Mouse (Mus musculus) heart, embryonic 13.5 days (tissue): ENCODE measurements around the gene Thrap3. TPM values are rescaled to one million over a fixed set of nuclear protein-coding genes. Genes with fewer than 3 reads are reported as not detected.

Experiments used
- ATAC-seq: fragments of 200-750 bp; cut with Nextera tagmentation; 2 replicates; pipeline ENCODE4 v1.8.0; 2017; ENCODE audit warnings: moderate TSS enrichment; ENCODE audit not compliant: insufficient number of reproducible peaks, low FRiP score, low TSS enrichment; ENCODE audit errors: extremely low read depth
- H3K27ac ChIP-seq: fragments of 300-500 bp; sonication (generic); replicated peaks from 2 replicates; pipeline ENCODE4 v1.5.1; 2015; ENCODE audit warnings: moderate library complexity, mild to moderate bottlenecking, inconsistent platforms
- H3K27me3 ChIP-seq: fragments of 300-500 bp; sonication (generic); replicated peaks from 2 replicates; pipeline ENCODE4 v1.6.1; 2015; ENCODE audit warnings: mild to moderate bottlenecking, inconsistent platforms
- H3K36me3 ChIP-seq: fragments of 300-500 bp; sonication (generic); 2 replicates; pipeline ENCODE4 v1.6.1; 2015; ENCODE audit warnings: mild to moderate bottlenecking, inconsistent platforms
- H3K4me1 ChIP-seq: fragments of 300-500 bp; sonication (generic); 2 replicates; pipeline ENCODE4 v1.6.1; 2015; ENCODE audit warnings: inconsistent platforms
- H3K4me2 ChIP-seq: fragments of 300-500 bp; sonication (generic); 2 replicates; pipeline ENCODE4 v1.6.1; 2015; ENCODE audit warnings: inconsistent platforms, mild to moderate bottlenecking, moderate library complexity
- H3K4me3 ChIP-seq: fragments of 300-500 bp; sonication (generic); 2 replicates; pipeline ENCODE4 v1.5.1; 2015; ENCODE audit warnings: moderate library complexity, mild to moderate bottlenecking, inconsistent platforms
- H3K9ac ChIP-seq: fragments of 300-500 bp; sonication (generic); 2 replicates; pipeline ENCODE4 v1.6.1; 2015; ENCODE audit warnings: inconsistent platforms, mild to moderate bottlenecking, moderate library complexity
- H3K9me3 ChIP-seq: fragments of 300-500 bp; sonication (generic); 2 replicates; pipeline ENCODE4 v1.6.1; 2016; ENCODE audit warnings: inconsistent platforms
- WGBS: fragments of 180-500 bp; shearing (Covaris S2); methylation state at CpG from one replicate; pipeline ENCODE4 v1.1.7; 2015; ENCODE audit warnings: mixed read lengths; 5-methylcytosine and 5-hydroxymethylcytosine counted together
- polyA plus RNA-seq: library from polyadenylated mRNA; unstranded; fragments of >200 nt; fragmentation: Nextera tagmentation; extraction: Ambion mirVana; gene quantifications from 2 replicates; pipeline ENCODE4 v1.2.1, GENCODE M21; 2015

Thrap3 gene
- polyA plus RNA-seq, 1 experiment from 2014 or later: 134 TPM

DNA sequence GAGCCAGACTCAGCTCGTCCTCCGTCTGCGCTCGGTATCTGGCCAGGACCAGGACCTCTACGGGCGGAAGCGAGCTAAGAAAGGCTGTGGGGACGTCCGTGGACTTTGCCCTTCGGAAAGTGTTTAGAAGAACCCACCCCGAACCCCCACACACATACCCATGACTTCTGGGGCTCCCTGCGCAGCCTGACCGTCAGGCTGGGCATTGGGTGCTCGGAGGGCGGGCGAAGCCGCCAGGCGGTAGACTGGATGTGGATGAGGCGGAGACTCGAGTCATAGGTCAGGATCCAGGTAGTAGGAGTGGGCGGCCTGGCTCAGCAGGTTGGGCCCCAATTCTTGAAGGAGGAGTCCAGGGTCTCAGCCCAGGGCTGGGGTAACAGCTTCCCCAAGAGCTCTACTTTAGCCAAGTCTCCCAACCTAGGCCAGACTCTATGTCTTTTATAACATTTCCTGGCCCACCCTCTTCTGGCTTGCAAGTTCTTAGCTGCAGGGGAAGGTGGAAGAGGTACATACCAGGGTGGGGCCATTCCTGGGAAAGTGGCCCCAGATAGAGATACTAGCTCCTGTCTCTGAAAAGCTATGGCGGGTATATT lies 39.4 kb downstream of the Thrap3 start, which contains the start of gene Sh3d21:
Sh3d21 (minus strand) TSS at position 425 of the 593 bp plus-strand sequence.
- WGBS: 6% methylated on average over 22 of the region's 22 CpGs
- H3K4me2 ChIP-seq: peak within 1 kb of the TSS; percentile 100
- H3K9me3 ChIP-seq: no peaks in the 10 kb centered on the region
- H3K27me3 ChIP-seq: no peaks in the 10 kb centered on the region
- peak within 1 kb of the TSS; percentile 67 for H3K4me3 ChIP-seq
- H3K9ac ChIP-seq: peak within 1 kb of the TSS; percentile 95
- H3K27ac ChIP-seq: peak within 1 kb of the TSS; percentile 83
- peaks cover 33% of the 10 kb centered on the region for H3K36me3 ChIP-seq
- H3K4me1 ChIP-seq: peaks cover 33% of the 10 kb centered on the region
- no peak for ATAC-seq

GRCm38 (mm10) chr4:126162544-126163066 lies 40.0 kb downstream of the Thrap3 start:
- peak; percentile 75 for ATAC-seq
- Histone ChIP-seq H3K9me3 (no peaks in the 10 kb centered on the region), H3K27ac (peak overlapping the region; percentile 83), H3K27me3 (no peaks in the 10 kb centered on the region), H3K9ac (peak overlapping the region; percentile 95), H3K4me1 (peaks cover 33% of the 10 kb centered on the region), H3K4me2 (peak overlapping the region; percentile 100), H3K36me3 (peaks cover 28% of the 10 kb centered on the region), H3K4me3 (peak overlapping the region; percentile 67)
- WGBS: 2% methylated on average over 44 of the region's 44 CpGs

DNA sequence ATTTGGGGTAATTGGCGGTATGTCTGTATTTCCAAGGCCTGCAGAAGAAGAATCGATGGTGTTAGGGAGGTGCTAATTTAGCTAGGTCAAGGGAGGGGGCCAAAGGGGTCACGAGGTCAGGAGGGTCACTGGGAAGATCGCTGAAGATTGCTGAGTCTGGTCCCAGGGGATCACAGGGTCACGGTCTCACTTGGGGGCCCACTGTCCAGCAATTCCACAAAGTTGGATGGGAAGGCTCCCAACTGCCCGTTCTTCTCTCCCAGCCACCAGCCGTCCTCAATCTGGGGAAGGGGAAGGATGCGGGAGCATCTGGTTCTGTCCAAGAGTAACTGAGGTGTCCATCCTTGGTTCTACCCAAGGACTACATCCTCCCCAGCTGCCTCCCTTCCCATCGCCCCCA lies 40.6 kb downstream of the Thrap3 start:
- H3K27ac ChIP-seq: peak overlapping the region; percentile 83; the same call in 1 of the 2 replicates
- WGBS: 70% methylated on average over 9 of the region's 9 CpGs
- peak overlapping the region; percentile 100 for H3K4me2 ChIP-seq
- peaks cover 22% of the 10 kb centered on the region for H3K36me3 ChIP-seq
- no peaks in the 10 kb centered on the region for H3K27me3 ChIP-seq
- ATAC-seq: no peak; the same call in 1 of the 2 replicates
- no peaks in the 10 kb centered on the region for H3K9me3 ChIP-seq
- peak overlapping the region; percentile 67 for H3K4me3 ChIP-seq
- peaks cover 31% of the 10 kb centered on the region for H3K4me1 ChIP-seq
- H3K9ac ChIP-seq: peak overlapping the region; percentile 95

DNA sequence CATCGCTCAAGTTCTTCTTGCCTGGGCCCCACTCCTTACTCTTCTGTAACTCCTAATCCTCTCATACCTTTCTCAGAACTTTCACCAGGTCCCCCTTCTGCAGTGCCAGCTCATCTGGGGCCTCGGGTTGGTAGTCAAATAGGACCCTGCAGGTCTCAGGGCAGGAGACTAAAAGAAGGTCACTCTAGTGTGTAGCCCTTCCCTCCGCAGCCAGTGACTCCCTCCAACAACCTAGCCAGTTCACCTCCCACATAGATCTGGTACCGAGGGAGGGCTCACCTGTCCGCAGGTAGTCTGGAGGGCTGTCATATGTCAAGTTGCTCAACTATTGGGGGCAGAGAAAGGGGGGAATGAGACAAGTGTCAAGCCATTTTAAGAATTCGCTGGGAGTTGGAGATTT lies 41.1 kb downstream of the Thrap3 start:
- no peak overlapping the region for H3K9ac ChIP-seq
- H3K4me3 ChIP-seq: no peak overlapping the region
- H3K36me3 ChIP-seq: peaks cover 22% of the 10 kb centered on the region
- no peaks in the 10 kb centered on the region for H3K27me3 ChIP-seq
- H3K9me3 ChIP-seq: no peaks in the 10 kb centered on the region
- 87% methylated on average over 6 of the region's 6 CpGs for WGBS
- H3K4me2 ChIP-seq: no peak overlapping the region
- ATAC-seq: no peak
- peaks cover 26% of the 10 kb centered on the region for H3K4me1 ChIP-seq
- H3K27ac ChIP-seq: no peak overlapping the region

DNA sequence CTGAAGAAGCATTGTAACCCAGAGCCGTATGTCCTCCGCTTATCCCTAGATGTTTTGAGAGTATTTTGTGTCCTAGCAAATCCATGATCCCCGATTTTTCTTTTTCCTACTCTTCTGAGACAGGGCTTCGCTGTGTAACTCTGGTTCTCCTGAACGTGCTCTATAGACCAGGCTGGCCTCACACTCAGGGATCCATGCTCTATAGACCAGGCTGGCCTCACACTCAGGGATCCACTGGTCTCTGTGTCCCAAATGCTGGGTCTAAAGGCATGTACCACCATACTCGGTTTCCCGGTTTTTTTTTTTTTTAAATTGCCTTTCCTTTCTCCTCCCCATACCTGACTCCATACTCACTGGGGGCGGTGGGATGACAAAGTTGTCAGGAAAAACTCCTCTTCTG lies 41.6 kb downstream of the Thrap3 start:
- peaks cover 24% of the 10 kb centered on the region for H3K4me1 ChIP-seq
- no peak for ATAC-seq
- H3K36me3 ChIP-seq: peaks cover 18% of the 10 kb centered on the region
- no peak overlapping the region for H3K4me2 ChIP-seq
- H3K27me3 ChIP-seq: no peaks in the 10 kb centered on the region
- no peak overlapping the region for H3K27ac ChIP-seq
- no peak overlapping the region for H3K4me3 ChIP-seq
- H3K9me3 ChIP-seq: no peaks in the 10 kb centered on the region
- 90% methylated on average over 8 of the region's 8 CpGs for WGBS
- H3K9ac ChIP-seq: no peak overlapping the region

GRCm38 (mm10) chr4:126159455-126159854 lies 43.1 kb downstream of the Thrap3 start:
- Histone ChIP-seq H3K9ac (no peak overlapping the region), H3K27ac (no peak overlapping the region), H3K4me2 (no peak overlapping the region), H3K27me3 (no peaks in the 10 kb centered on the region), H3K36me3 (peaks cover 7% of the 10 kb centered on the region; the same call in 1 of the 2 replicates), H3K4me1 (peaks cover 37% of the 10 kb centered on the region), H3K4me3 (no peak overlapping the region), H3K9me3 (no peaks in the 10 kb centered on the region)
- 65% methylated on average over 8 of the region's 8 CpGs for WGBS
- ATAC-seq: no peak

GRCm38 (mm10) chr4:126157562-126157961 lies 45.0 kb downstream of the Thrap3 start:
- Histone ChIP-seq H3K27ac (no peak overlapping the region), H3K9me3 (no peaks in the 10 kb centered on the region), H3K9ac (no peak overlapping the region), H3K4me1 (peaks cover 26% of the 10 kb centered on the region), H3K36me3 (peaks cover 13% of the 10 kb centered on the region), H3K4me3 (no peak overlapping the region), H3K4me2 (no peak overlapping the region), H3K27me3 (no peaks in the 10 kb centered on the region)
- WGBS: 82% methylated on average over 6 of the region's 6 CpGs
- no peak for ATAC-seq

- no peak overlapping the region for H3K4me3 ChIP-seq
- H3K9me3 ChIP-seq: no peaks in the 10 kb centered on the region
- H3K27me3 ChIP-seq: no peaks in the 10 kb centered on the region; the same call in 1 of the 2 replicates
- ATAC-seq: no peak
- peaks cover 21% of the 10 kb centered on the region for H3K36me3 ChIP-seq
- 0 out of 2 replicates have a peak overlapping the region, but pooled peaks have one; percentile 0 for H3K27ac ChIP-seq
- no peak overlapping the region for H3K4me2 ChIP-seq
- no peak overlapping the region for H3K9ac ChIP-seq
- 56% methylated on average over 5 of the region's 5 CpGs for WGBS
- peaks cover 28% of the 10 kb centered on the region for H3K4me1 ChIP-seq
Measured at GRCm38 (mm10) chr4:126156617-126157016, 45.9 kb downstream of the Thrap3 start.

DNA sequence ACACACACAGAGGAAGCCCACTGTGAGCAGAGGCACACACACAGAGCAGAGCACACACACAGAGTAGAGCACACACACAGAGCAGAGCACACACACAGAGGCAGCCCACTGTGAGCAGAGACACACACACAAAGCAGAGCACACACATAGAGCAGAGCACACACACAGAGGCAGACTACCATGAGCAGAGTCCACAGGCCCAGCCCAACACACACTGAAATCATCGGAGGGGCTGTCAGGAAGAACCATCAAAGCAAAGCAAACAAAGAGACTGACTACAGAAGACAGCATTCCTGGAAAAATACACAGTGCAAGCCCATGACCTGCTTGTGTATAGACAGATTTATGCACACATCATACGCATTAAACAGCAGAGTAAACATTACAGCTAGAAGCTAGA lies 46.7 kb downstream of the Thrap3 start:
- WGBS: 41% methylated on average over 2 of the region's 2 CpGs
- Histone ChIP-seq H3K4me1 (peaks cover 36% of the 10 kb centered on the region), H3K4me3 (no peak overlapping the region), H3K4me2 (no peak overlapping the region), H3K9ac (0 out of 2 replicates have a peak overlapping the region, but pooled peaks have one; percentile 3), H3K36me3 (peaks cover 26% of the 10 kb centered on the region), H3K9me3 (no peaks in the 10 kb centered on the region), H3K27me3 (no peaks in the 10 kb centered on the region; the same call in 1 of the 2 replicates), H3K27ac (peak overlapping the region; percentile 83)
- no peak for ATAC-seq

DNA sequence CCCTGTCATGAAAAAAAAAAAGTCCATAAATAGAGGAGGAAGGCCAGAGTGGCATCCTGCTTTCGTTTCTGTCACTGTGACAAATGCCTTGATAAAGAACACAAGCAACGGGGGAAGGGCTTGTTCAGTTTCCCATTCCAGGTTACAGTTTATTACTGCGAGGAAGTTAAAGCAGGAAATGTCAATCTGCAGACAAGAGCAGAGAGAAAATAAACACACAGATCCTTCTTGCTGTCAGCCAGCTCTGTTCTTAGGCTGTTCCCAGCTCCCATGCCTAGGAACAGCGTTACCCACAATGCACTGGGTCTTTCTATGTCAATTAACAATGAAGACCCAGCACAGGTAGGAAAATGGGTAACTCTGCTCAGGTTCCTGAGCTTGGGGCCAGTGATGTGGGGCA lies 47.4 kb downstream of the Thrap3 start:
- Histone ChIP-seq H3K27ac (peak overlapping the region; percentile 83), H3K4me1 (peaks cover 43% of the 10 kb centered on the region), H3K9ac (no peak overlapping the region)

GRCm38 (mm10) chr4:126152864-126153263 lies 49.7 kb downstream of the Thrap3 start:
- no peak for ATAC-seq
- Histone ChIP-seq H3K9me3 (no peaks in the 10 kb centered on the region), H3K27me3 (peaks cover 19% of the 10 kb centered on the region), H3K36me3 (peaks cover 26% of the 10 kb centered on the region), H3K27ac (no peak overlapping the region), H3K9ac (no peak overlapping the region), H3K4me1 (peaks cover 62% of the 10 kb centered on the region), H3K4me3 (no peak overlapping the region), H3K4me2 (no peak overlapping the region)
- WGBS: 46% methylated on average over 14 of the region's 14 CpGs

More for the DNA sequence above, 47.4 kb downstream of the Thrap3 start:
- Histone ChIP-seq H3K4me3 (no peak overlapping the region), H3K9me3 (no peaks in the 10 kb centered on the region), H3K36me3 (peaks cover 26% of the 10 kb centered on the region), H3K4me2 (no peak overlapping the region), H3K27me3 (no peaks in the 10 kb centered on the region; the same call in 1 of the 2 replicates)
- ATAC-seq: no peak
- WGBS: 26% methylated on average over 4 of the region's 4 CpGs
